Mouse (Mus musculus) heart, postnatal 0 days (tissue): Measurements from ENCODE around the gene Ubqln4.

ENCODE experiments used
- CTCF ChIP-seq: IDR thresholded peaks from 2 replicates; pipeline ENCODE4 v1.5.1; 2016; ENCODE audit warnings: antibody characterized with exemption, control low read depth, low read depth
- EP300 ChIP-seq: IDR thresholded peaks from 2 replicates; pipeline ENCODE4 v1.6.1; 2016; ENCODE audit warnings: antibody characterized with exemption, low read depth

- no peak for TF ChIP-seq CTCF
- no peak for TF ChIP-seq EP300
Measured at GRCm38 (mm10) chr3:88555069-88555605, 1.6 kb downstream of the Ubqln4 start.
